Mouse (Mus musculus) layer of hippocampus, adult 9-10 months (tissue): ENCODE data around the gene Atp6v0b.

Experiments used
- DNase-seq: peaks from one replicate; pipeline ENCODE4 v3.0.0; 2022; ENCODE audit warnings: low spot score

The Atp6v0b gene

GRCm38 (mm10) chr4:117871787-117872186, 15.3 kb downstream of the Atp6v0b start:
- DNase-seq, result no peak

GRCm38 (mm10) chr4:117870437-117870836, 16.7 kb downstream of the Atp6v0b start:
- no peak for DNase-seq

GRCm38 (mm10) chr4:117869317-117869716, 17.8 kb downstream of the Atp6v0b start:
- DNase-seq, result no peak

- no peak for DNase-seq
Measured at GRCm38 (mm10) chr4:117867823-117868222, 19.3 kb downstream of the Atp6v0b start.

GRCm38 (mm10) chr4:117867000-117867399, 20.1 kb downstream of the Atp6v0b start:
- no peak for DNase-seq

- DNase-seq, result no peak
Measured at GRCm38 (mm10) chr4:117866083-117866482, 21.1 kb downstream of the Atp6v0b start.

- DNase-seq, result no peak
Measured at GRCm38 (mm10) chr4:117862823-117863222, 24.3 kb downstream of the Atp6v0b start.

GRCm38 (mm10) chr4:117860570-117860969, 26.6 kb downstream of the Atp6v0b start:
- DNase-seq, result no peak

- no peak for DNase-seq
Measured at GRCm38 (mm10) chr4:117858794-117859193, 28.3 kb downstream of the Atp6v0b start.

- no peak for DNase-seq
Measured at GRCm38 (mm10) chr4:117855146-117855545, 32.0 kb downstream of the Atp6v0b start.

GRCm38 (mm10) chr4:117852152-117852868, 34.8 kb downstream of the Atp6v0b start:
- DNase-seq, result no peak

- DNase-seq, result no peak
Measured at GRCm38 (mm10) chr4:117850871-117851270, 36.3 kb downstream of the Atp6v0b start.

- DNase-seq, result no peak
Measured at GRCm38 (mm10) chr4:117850176-117850575, 37.0 kb downstream of the Atp6v0b start.

GRCm38 (mm10) chr4:117849506-117849905, 37.6 kb downstream of the Atp6v0b start:
- no peak for DNase-seq

- no peak for DNase-seq
Measured at GRCm38 (mm10) chr4:117849063-117849462, 38.1 kb downstream of the Atp6v0b start.

- DNase-seq, result no peak
Measured at GRCm38 (mm10) chr4:117847011-117847410, 40.1 kb downstream of the Atp6v0b start.

- no peak for DNase-seq
Measured at GRCm38 (mm10) chr4:117846261-117846660, 40.9 kb downstream of the Atp6v0b start.

- DNase-seq, result no peak
Measured at GRCm38 (mm10) chr4:117845316-117845715, 41.8 kb downstream of the Atp6v0b start.

- no peak for DNase-seq
Measured at GRCm38 (mm10) chr4:117844467-117844866, 42.7 kb downstream of the Atp6v0b start.

- DNase-seq, result no peak
Measured at GRCm38 (mm10) chr4:117843101-117843500, 44.0 kb downstream of the Atp6v0b start.

- DNase-seq, result no peak
Measured at GRCm38 (mm10) chr4:117841566-117841965, 45.6 kb downstream of the Atp6v0b start.

GRCm38 (mm10) chr4:117840821-117841220, 46.3 kb downstream of the Atp6v0b start:
- DNase-seq, result no peak

GRCm38 (mm10) chr4:117839366-117839765, 47.8 kb downstream of the Atp6v0b start:
- no peak for DNase-seq

GRCm38 (mm10) chr4:117837271-117837670, 49.9 kb downstream of the Atp6v0b start:
- no peak for DNase-seq
